Mouse (Mus musculus) layer of hippocampus, adult 9-11 months (tissue): ENCODE data around the gene Zfp326.
A peak's percentile ranks its signal among the peaks of the same experiment; 100 is the strongest.
"Not testable (repeated sequence)": the region's sequence is repeated elsewhere in the genome, so short reads cannot be mapped to it uniquely, and the experiment has no call there.

Experiments used
- DNase-seq: peaks from one replicate; pipeline ENCODE4 v3.0.0; 2022

Zfp326 gene

GRCm38 (mm10) chr5:105876068-105876924 is at the start of gene Zfp326:
TSS of gene Zfp326 (plus strand) at chr5:105876565.
- DNase-seq: peak; percentile 84

GRCm38 (mm10) chr5:105826916-105827510 is 49.4 kb upstream of the Zfp326 start:
- no peak for DNase-seq

GRCm38 (mm10) chr5:105828050-105828449 is 48.3 kb upstream of the Zfp326 start:
- no peak for DNase-seq

- DNase-seq: no peak
These were observed 47.3 kb upstream of the Zfp326 start for GRCm38 (mm10) chr5:105829008-105829586.

- no peak for DNase-seq
These were observed 44.2 kb upstream of the Zfp326 start for GRCm38 (mm10) chr5:105832140-105832539.

GRCm38 (mm10) chr5:105833923-105834322 is 42.4 kb upstream of the Zfp326 start:
- DNase-seq: no peak

GRCm38 (mm10) chr5:105836006-105836405 is 40.4 kb upstream of the Zfp326 start:
- DNase-seq: no peak

- DNase-seq: no peak
These were observed 36.5 kb upstream of the Zfp326 start for GRCm38 (mm10) chr5:105839740-105840310.

- DNase-seq: no peak
These were observed 32.2 kb upstream of the Zfp326 start for GRCm38 (mm10) chr5:105844044-105844753.

GRCm38 (mm10) chr5:105845041-105845440 is 31.3 kb upstream of the Zfp326 start:
- DNase-seq: no peak

- DNase-seq: no peak
These were observed 28.6 kb upstream of the Zfp326 start for GRCm38 (mm10) chr5:105847726-105848125.

GRCm38 (mm10) chr5:105849222-105849621 is 27.1 kb upstream of the Zfp326 start:
- DNase-seq: no peak

- no peak for DNase-seq
These were observed 26.7 kb upstream of the Zfp326 start for GRCm38 (mm10) chr5:105849643-105850042.

GRCm38 (mm10) chr5:105853271-105853670 is 23.1 kb upstream of the Zfp326 start:
- no peak for DNase-seq

GRCm38 (mm10) chr5:105857486-105857885 is 18.9 kb upstream of the Zfp326 start:
- DNase-seq: no peak

- no peak for DNase-seq
These were observed 17.3 kb upstream of the Zfp326 start for GRCm38 (mm10) chr5:105858754-105859694.

- no peak for DNase-seq
These were observed 16.5 kb upstream of the Zfp326 start for GRCm38 (mm10) chr5:105859716-105860460.

GRCm38 (mm10) chr5:105860461-105860835 is 15.9 kb upstream of the Zfp326 start:
- DNase-seq: no peak

GRCm38 (mm10) chr5:105861616-105862015 is 14.7 kb upstream of the Zfp326 start:
- no peak for DNase-seq

- not testable (repeated sequence) for DNase-seq
These were observed 11.2 kb upstream of the Zfp326 start for GRCm38 (mm10) chr5:105865110-105865628.

GRCm38 (mm10) chr5:105867427-105867826 is 8.9 kb upstream of the Zfp326 start:
- DNase-seq: no peak
